Mouse (Mus musculus): ENCODE data around the gene Mttp.

- no peak for TF ChIP-seq CTCF (conservative IDR thresholded peaks at IDR 0.05; ENCODE audit: low read length)
- no peak for TF ChIP-seq NANOG (IDR thresholded peaks at IDR 0.05; ENCODE audit: borderline replicate concordance, low read length)
Observed at GRCm38 (mm10) chr3:138069756-138070511, 74.8 kb downstream of the Mttp start.
